ENCODE assay signal across 8 mouse cellular contexts in the genomic region with DNA sequence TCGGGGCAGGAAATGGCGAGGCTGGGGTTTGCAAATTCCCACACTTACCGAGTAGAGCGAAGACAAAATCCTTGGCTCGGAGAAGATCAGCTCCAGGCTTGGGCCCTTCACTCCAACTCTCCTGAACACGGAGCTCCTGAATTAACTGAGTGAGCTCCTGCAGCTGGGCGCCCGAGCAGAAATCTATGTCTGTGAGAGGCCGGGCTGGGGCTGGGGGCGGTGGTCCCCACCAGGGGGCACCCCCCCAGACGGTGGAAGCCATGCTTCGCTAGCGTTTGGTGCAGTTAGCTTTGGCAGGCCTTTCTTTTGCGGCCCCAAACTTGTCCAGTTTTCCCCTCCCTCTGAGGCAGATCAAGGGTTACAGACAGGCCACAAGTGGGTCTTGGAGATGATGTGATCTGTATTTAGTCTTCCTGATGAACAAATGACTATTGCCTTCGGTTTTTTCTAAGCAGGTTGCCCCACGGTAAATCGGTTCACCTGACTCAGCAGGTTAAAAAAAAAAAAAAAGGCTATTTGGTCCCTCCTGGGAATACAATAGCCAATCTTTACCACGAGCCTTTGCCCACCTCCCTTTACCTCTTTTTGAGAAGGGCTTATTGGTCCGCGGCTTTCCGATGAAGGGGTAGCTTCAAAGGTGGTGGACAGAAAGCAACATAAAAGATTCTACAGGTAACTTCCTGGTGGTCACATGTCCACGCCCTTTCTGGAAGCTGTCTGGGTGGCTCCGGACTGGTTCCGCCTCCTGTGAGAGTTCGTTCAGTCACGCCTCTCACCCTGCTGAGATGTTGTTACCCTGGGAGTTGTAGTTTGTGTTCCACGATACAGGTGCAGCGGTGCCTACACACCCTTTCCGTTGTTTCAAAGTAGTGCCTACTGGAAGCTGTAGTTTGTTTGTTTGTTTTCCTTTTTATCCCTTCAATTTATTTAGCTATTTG. TPM values are rescaled to one million over a fixed set of nuclear protein-coding genes. Genes with fewer than 3 reads are reported as not detected.
DNase-seq lines count a peak whose midpoint lies in the region; ATAC-seq and TF ChIP-seq lines count a peak whose summit lies in the region.

A gene (minus strand): TSS at position 653 of the 938 bp plus-strand sequence.

- WGBS in embryonic facial prominence, embryonic 13.5 days: 4% methylated on average over 29 of the region's 29 CpGs
- WGBS in lung, embryonic 14.5 days: 9% methylated on average over 29 of the region's 29 CpGs

- no peak for TF ChIP-seq RAD21 in MEL (IDR thresholded peaks at IDR 0.05; ENCODE audit: low read depth, low read length)

- TF ChIP-seq CTCF in MEL (IDR thresholded peaks at IDR 0.05 in 2 of 3, conservative IDR thresholded peaks at IDR 0.05 in 1 of 3; ENCODE audit: control insufficient read depth in 1 of 3, insufficient read depth in 1 of 3, low read depth in 2 of 3, low read length in 3 of 3, poor library complexity in 1 of 3, severe bottlenecking in 1 of 3): peak in 1 of 3 experiments; percentile 16; a peak in 1 of 6 replicates
- no peak for TF ChIP-seq CTCF in lung, embryonic 14.5 days (IDR thresholded peaks at IDR 0.05; ENCODE audit: low read depth)

- no peak for TF ChIP-seq EP300 in MEL (IDR thresholded peaks at IDR 0.05; ENCODE audit: low read depth in 1 of 2, low read length in 2 of 2)

- H3K4me3 ChIP-seq in MEL (ENCODE audit: control insufficient read depth in 1 of 2, insufficient read depth in 1 of 2, low read depth in 2 of 2, low read length in 2 of 2): peak within 1 kb of the TSS; percentile 70 to 89
- peak within 1 kb of the TSS; percentile 56 for H3K4me3 ChIP-seq in embryonic facial prominence, embryonic 13.5 days
- H3K4me3 ChIP-seq in lung, embryonic 14.5 days (ENCODE audit: low read depth, low read length): peak within 1 kb of the TSS; percentile 52

- no peak for ATAC-seq in embryonic facial prominence, embryonic 13.5 days (ENCODE audit: insufficient number of reproducible peaks, insufficient read depth, low FRiP score, low TSS enrichment, low read depth)
- no peak for ATAC-seq in lung, embryonic 14.5 days (ENCODE audit: insufficient read depth)

- H3K9ac ChIP-seq in MEL (ENCODE audit: control insufficient read depth, low read depth, low read length, poor library complexity, severe bottlenecking): peak within 1 kb of the TSS; percentile 78; the same call in 1 of the 2 replicates
- H3K9ac ChIP-seq in embryonic facial prominence, embryonic 13.5 days: peak within 1 kb of the TSS; percentile 49
- H3K9ac ChIP-seq in lung, embryonic 14.5 days: peak within 1 kb of the TSS; percentile 54

- peaks cover 0 to under 1% of the 10 kb centered on the region in 2 experiments; a peak in 2 of 4 replicates for H3K27me3 ChIP-seq in MEL (ENCODE audit: control insufficient read depth in 1 of 2, insufficient read depth in 2 of 2, low read length in 2 of 2)
- H3K27me3 ChIP-seq in embryonic facial prominence, embryonic 13.5 days: peaks cover 40% of the 10 kb centered on the region
- H3K27me3 ChIP-seq in lung, embryonic 14.5 days (ENCODE audit: insufficient read depth, low read length): peaks cover 43% of the 10 kb centered on the region

- H3K9me3 ChIP-seq in MEL (replicated peaks; ENCODE audit: insufficient read depth, low read length): no peaks in the 10 kb centered on the region
- peaks cover 3% of the 10 kb centered on the region; the same call in 1 of the 2 replicates for H3K9me3 ChIP-seq in embryonic facial prominence, embryonic 13.5 days
- H3K9me3 ChIP-seq in lung, embryonic 14.5 days (ENCODE audit: low read depth, low read length): no peaks in the 10 kb centered on the region

- DNase-seq in MEL (ENCODE audit: low read depth, low spot score): no peak
- peak; percentile 80 for DNase-seq in kidney, adult 18-20 months
- DNase-seq in lung, embryonic 14.5 days: peak; percentile 39
- peak; percentile 32 for DNase-seq in urinary bladder, postnatal 25 days (ENCODE audit: low spot score)
- DNase-seq in layer of hippocampus, adult 8-10 months (ENCODE audit: low spot score in 2 of 2): no peak
- no peak for DNase-seq in left cerebral cortex, postnatal 10 days (ENCODE audit: extremely low spot score in 1 of 2, low spot score in 2 of 2)
- no peak for DNase-seq in Muller cell, postnatal 12 days (ENCODE audit: inconsistent ontology term)

- no peak within 1 kb of the TSS for H3K27ac ChIP-seq in MEL (ENCODE audit: control insufficient read depth, low read depth, low read length)
- no peak within 1 kb of the TSS for H3K27ac ChIP-seq in embryonic facial prominence, embryonic 13.5 days
- H3K27ac ChIP-seq in lung, embryonic 14.5 days (ENCODE audit: low read depth): no peak within 1 kb of the TSS

- H3K79me2 ChIP-seq in MEL (ENCODE audit: control insufficient read depth, insufficient read depth, low read length, poor library complexity): peaks cover 8% of the 10 kb centered on the region; the same call in 1 of the 2 replicates

- peak within 1 kb of the TSS; percentile 98 for H3K4me2 ChIP-seq in embryonic facial prominence, embryonic 13.5 days
- peak within 1 kb of the TSS; percentile 97 for H3K4me2 ChIP-seq in lung, embryonic 14.5 days

- no peaks in the 10 kb centered on the region; a peak in 1 of 4 replicates for H3K36me3 ChIP-seq in MEL (ENCODE audit: control insufficient read depth in 1 of 2, insufficient read depth in 2 of 2, low read length in 2 of 2)
- no peaks in the 10 kb centered on the region for H3K36me3 ChIP-seq in embryonic facial prominence, embryonic 13.5 days
- no peaks in the 10 kb centered on the region for H3K36me3 ChIP-seq in lung, embryonic 14.5 days (ENCODE audit: insufficient read depth)

- H3K4me1 ChIP-seq in MEL (ENCODE audit: control insufficient read depth in 1 of 2, insufficient read depth in 2 of 2, low read length in 2 of 2): peaks cover 3 to 11% of the 10 kb centered on the region in 2 experiments; a peak in 3 of 4 replicates
- peaks cover 53% of the 10 kb centered on the region for H3K4me1 ChIP-seq in embryonic facial prominence, embryonic 13.5 days
- H3K4me1 ChIP-seq in lung, embryonic 14.5 days (ENCODE audit: insufficient read depth): peaks cover 30% of the 10 kb centered on the region

- no peak for TF ChIP-seq POLR2A in MEL (IDR thresholded peaks at IDR 0.05; ENCODE audit: control insufficient read depth in 1 of 2, insufficient read depth in 1 of 2, low read depth in 1 of 2, low read length in 2 of 2, poor library complexity in 1 of 2)

- intact Hi-C loops in left cerebral cortex, postnatal 10 days (cut with DNase I): loop anchor here (5.0 kb wide), 2 partner anchors 32 to 72 kb away; a partner anchor contains a TSS

TF ChIP-seq in MEL, 35 proteins besides CTCF, POLR2A, EP300 and RAD21:
- TF ChIP-seq MYC (IDR thresholded peaks at IDR 0.05; ENCODE audit: low read depth, low read length) (no peak), USF1 (IDR thresholded peaks at IDR 0.05; ENCODE audit: low read depth, low read length) (0 out of 2 replicates have a peak, but pooled peaks have one; percentile 34)

RNA-seq across cellular contexts. Expression of the gene that starts here (rescaled TPM):
- 0.29 and 0.31 TPM in 2 replicates for total RNA-seq in MEL (2012; rRNA removed)
- polyA plus RNA-seq in MEL (2012; ENCODE audit: insufficient read depth in 1 of 2, insufficient read length in 2 of 2, low read depth in 1 of 2, low replicate concordance in 2 of 2, missing spikeins in 1 of 2): 1 to 10 TPM in 1 of 2 experiments, not detected in 1; 2.4 TPM
- polyA plus RNA-seq in embryonic facial prominence, embryonic 13.5 days (2015; fragmentation: Nextera tagmentation; extraction: Ambion mirVana): 4.0 and 4.7 TPM in 2 replicates
- 4.3 and 5.0 TPM in 2 replicates for polyA plus RNA-seq in lung, embryonic 14.5 days (2014; fragmentation: Nextera tagmentation; extraction: Ambion mirVana)
- total RNA-seq in layer of hippocampus, adult 8-10 months (2022): under 1 TPM in 2 of 4 experiments, not detected in 2; 0.17 to 0.47 TPM
- total RNA-seq in left cerebral cortex, postnatal 10 days (2021): not detected

Comparison
In these comparisons a context has a peak if more than half of its experiments do, and no peak if none do; other contexts are left out.
1. DNase-seq: peak in kidney, adult 18-20 months (single experiment), lung, embryonic 14.5 days (single experiment) and urinary bladder, postnatal 25 days (single experiment); none in MEL (single experiment), layer of hippocampus, adult 8-10 months (0 of 2), left cerebral cortex, postnatal 10 days (0 of 2) and Muller cell, postnatal 12 days (single experiment).
2. Peak in every context shown above with its lines, with median percentiles within 50 percentile points of each other: H3K4me3 ChIP-seq and H3K9ac ChIP-seq.